Mouse (Mus musculus): ENCODE data around the gene Pdcd5.

- TF ChIP-seq CTCF (IDR thresholded peaks at IDR 0.05; ENCODE audit: insufficient read depth, low read depth, low read length) = no peak
- no peak for TF ChIP-seq POLR2A (IDR thresholded peaks at IDR 0.05; ENCODE audit: insufficient read depth, low read depth, low read length)
These were observed 1.8 kb upstream of the Pdcd5 start for GRCm38 (mm10) chr7:35649071-35649470.

All from olfactory bulb, adult 2 months (tissue).